Mouse (Mus musculus): Measurements from ENCODE around the gene Hnrnpm. TPM values are rescaled to one million over a fixed set of nuclear protein-coding genes. Genes with fewer than 3 reads are reported as not detected.

The Hnrnpm gene
- total and polyA plus RNA-seq, 3 experiments = 203 to 473 (median 420) TPM

DNA sequence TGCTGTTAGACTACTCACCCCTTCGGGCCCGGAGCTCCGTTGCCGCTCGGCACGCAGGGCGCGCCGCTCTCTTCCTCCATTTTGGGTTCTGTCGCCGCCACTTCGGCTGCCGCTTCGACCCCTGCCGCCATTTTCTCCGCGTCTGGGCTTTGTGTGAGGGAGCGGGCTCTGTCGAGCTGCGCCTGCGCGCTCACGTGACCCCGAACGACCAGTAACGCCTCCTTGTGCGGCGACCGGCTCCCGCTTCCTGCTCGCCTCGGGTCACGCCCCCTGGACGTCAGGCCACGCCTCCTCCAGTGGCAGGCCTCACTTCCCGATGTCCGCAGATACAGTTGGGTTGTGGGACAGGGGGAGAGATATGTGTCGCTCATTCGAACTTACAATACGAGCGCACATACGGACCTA, 1.4 kb downstream of the Hnrnpm start (continued):
- TF ChIP-seq SMC3 (IDR thresholded peaks at IDR 0.05; ENCODE audit: low read depth, low read length) (no peak), POLR2AphosphoS2 (IDR thresholded peaks at IDR 0.05; ENCODE audit: low read length) (peak; percentile 89), UBTF (IDR thresholded peaks at IDR 0.05; ENCODE audit: borderline replicate concordance, insufficient read depth, low read depth, low read length) (no peak), MYC (IDR thresholded peaks at IDR 0.05; ENCODE audit: low read depth, low read length) (0 out of 2 replicates have a peak, but pooled peaks have one; percentile 61), TBP (IDR thresholded peaks at IDR 0.05; ENCODE audit: low read depth, low read length) (peak; percentile 77), ZNF384 (IDR thresholded peaks at IDR 0.05; ENCODE audit: low read depth, low read length) (no peak), HCFC1 (IDR thresholded peaks at IDR 0.05; ENCODE audit: low read depth, low read length) (peak; percentile 77), KAT2A (conservative IDR thresholded peaks at IDR 0.05; ENCODE audit: low read depth, low read length) (0 out of 2 replicates have a peak, but pooled peaks have one; percentile 40)

DNA sequence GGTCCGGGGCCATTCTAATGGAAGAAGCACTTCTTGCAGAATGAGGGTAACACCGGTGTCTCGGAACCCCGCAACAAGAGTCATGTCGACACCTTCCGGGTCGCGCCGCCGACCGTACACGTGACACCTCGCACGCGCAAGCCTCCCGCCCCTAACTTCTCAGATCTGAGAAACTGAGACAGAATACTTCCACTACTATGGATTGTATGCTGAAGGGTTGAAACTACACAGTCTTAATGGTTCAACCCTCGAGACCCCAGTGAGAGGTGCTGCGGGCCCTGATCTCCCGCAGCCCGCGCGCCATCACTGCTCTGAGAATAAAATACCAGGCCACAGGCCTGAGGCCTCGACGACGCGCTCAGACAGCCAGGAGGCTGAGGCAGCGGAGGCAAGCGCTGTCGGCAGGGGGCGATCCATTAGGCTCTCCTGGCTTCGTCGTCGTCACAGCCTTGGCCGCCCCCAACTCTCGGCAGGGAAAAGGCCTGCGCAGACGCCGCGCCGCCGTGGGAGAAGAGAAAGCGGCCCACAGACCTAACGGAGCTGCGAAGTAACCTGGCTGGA, 1.9 kb downstream of the Hnrnpm start:
- Histone ChIP-seq H3K27me3 (ENCODE audit: control insufficient read depth in 1 of 2, insufficient read depth in 2 of 2, low read length in 2 of 2) (no peaks in the 10 kb centered on the region), H3K27ac (ENCODE audit: control insufficient read depth, low read depth, low read length) (peak overlapping the region; percentile 83), H3K79me2 (ENCODE audit: control insufficient read depth, insufficient read depth, low read length, poor library complexity) (peaks cover 47% of the 10 kb centered on the region), H3K4me3 (ENCODE audit: control insufficient read depth in 1 of 2, insufficient read depth in 1 of 2, low read depth in 2 of 2, low read length in 2 of 2) (peak overlapping the region; percentile 80 to 82), H3K4me1 (ENCODE audit: control insufficient read depth in 1 of 2, insufficient read depth in 2 of 2, low read length in 2 of 2) (peaks cover 12 to 19% of the 10 kb centered on the region in 2 experiments), H3K9ac (ENCODE audit: control insufficient read depth, low read depth, low read length, poor library complexity, severe bottlenecking) (peak overlapping the region; percentile 96), H3K9me3 (replicated peaks; ENCODE audit: insufficient read depth, low read length) (no peaks in the 10 kb centered on the region), H3K36me3 (ENCODE audit: control insufficient read depth in 1 of 2, insufficient read depth in 2 of 2, low read length in 2 of 2) (peaks cover 9 to 44% of the 10 kb centered on the region in 2 experiments)
- DNase-seq (ENCODE audit: low read depth, low spot score) = peak; percentile 86
- TF ChIP-seq MAZ (IDR thresholded peaks at IDR 0.05; ENCODE audit: low read depth, low read length) (no peak; the same call in 1 of the 2 replicates), ZKSCAN1 (IDR thresholded peaks at IDR 0.05; ENCODE audit: low read depth, low read length) (no peak), USF2 (IDR thresholded peaks at IDR 0.05; ENCODE audit: borderline replicate concordance in 1 of 2, insufficient read depth in 1 of 2, low read depth in 1 of 2, low read length in 2 of 2) (peak in 1 of 2 experiments; percentile 59; a peak in 1 of 4 replicates), RCOR1 (IDR thresholded peaks at IDR 0.05; ENCODE audit: low read depth, low read length) (no peak), NELFE (IDR thresholded peaks at IDR 0.05; ENCODE audit: low read depth, low read length) (no peak), SMC3 (IDR thresholded peaks at IDR 0.05; ENCODE audit: low read depth, low read length) (no peak), EP300 (IDR thresholded peaks at IDR 0.05; ENCODE audit: low read depth in 1 of 2, low read length in 2 of 2) (no peak), MAX (IDR thresholded peaks at IDR 0.05; ENCODE audit: low read length) (peak; percentile 90), ZMIZ1 (IDR thresholded peaks at IDR 0.05; ENCODE audit: low read depth, low read length) (no peak), UBTF (IDR thresholded peaks at IDR 0.05; ENCODE audit: borderline replicate concordance, insufficient read depth, low read depth, low read length) (no peak), ZNF384 (IDR thresholded peaks at IDR 0.05; ENCODE audit: low read depth, low read length) (no peak), MXI1 (IDR thresholded peaks at IDR 0.05; ENCODE audit: low read depth, low read length) (peak; percentile 93), ELF1 (IDR thresholded peaks at IDR 0.05; ENCODE audit: low read depth, low read length) (peak; percentile 74), ZC3H11A (IDR thresholded peaks at IDR 0.05; ENCODE audit: low read depth, low read length) (no peak), E2F4 (IDR thresholded peaks at IDR 0.05; ENCODE audit: borderline replicate concordance, low read depth, low read length) (no peak), CTCF (IDR thresholded peaks at IDR 0.05 in 2 of 3, conservative IDR thresholded peaks at IDR 0.05 in 1 of 3; ENCODE audit: control insufficient read depth in 1 of 3, insufficient read depth in 1 of 3, low read depth in 2 of 3, low read length in 3 of 3, poor library complexity in 1 of 3, severe bottlenecking in 1 of 3) (peak in 2 of 3 experiments; percentile 20 to 38; a peak in 3 of 6 replicates), TCF12 (IDR thresholded peaks at IDR 0.05; ENCODE audit: low read depth, low read length) (no peak), POLR2AphosphoS2 (IDR thresholded peaks at IDR 0.05; ENCODE audit: low read length) (no peak), POLR2AphosphoS5 (IDR thresholded peaks at IDR 0.05; ENCODE audit: borderline replicate concordance, low read depth, low read length) (no peak), MYC (IDR thresholded peaks at IDR 0.05; ENCODE audit: low read depth, low read length) (peak; percentile 85), TAL1 (IDR thresholded peaks at IDR 0.05; ENCODE audit: low read length) (no peak), RAD21 (IDR thresholded peaks at IDR 0.05; ENCODE audit: low read depth, low read length) (no peak), MEF2A (IDR thresholded peaks at IDR 0.05; ENCODE audit: extremely low read depth, insufficient replicate concordance, low read depth, low read length, poor library complexity, severe bottlenecking) (no peak), CHD1 (IDR thresholded peaks at IDR 0.05; ENCODE audit: low read depth, low read length) (no peak; the same call in 1 of the 2 replicates), GABPA (IDR thresholded peaks at IDR 0.05; ENCODE audit: low read depth, low read length) (no peak), CHD2 (IDR thresholded peaks at IDR 0.05; ENCODE audit: low read length) (no peak), MAFK (IDR thresholded peaks at IDR 0.05; ENCODE audit: borderline replicate concordance, low read depth, low read length) (no peak), NRF1 (IDR thresholded peaks at IDR 0.05; ENCODE audit: insufficient read depth, low read depth, low read length, poor library complexity, severe bottlenecking) (no peak), POLR2A (IDR thresholded peaks at IDR 0.05; ENCODE audit: control insufficient read depth in 1 of 2, insufficient read depth in 1 of 2, low read depth in 1 of 2, low read length in 2 of 2, poor library complexity in 1 of 2) (0 out of 4 replicates have a peak, but pooled peaks of 1 of the 2 experiments have one; percentile 2), HCFC1 (IDR thresholded peaks at IDR 0.05; ENCODE audit: low read depth, low read length) (peak; percentile 57; the same call in 1 of the 2 replicates)
